Mouse (Mus musculus) right cerebral cortex, postnatal 25 days (tissue): Measurements from ENCODE around the gene Gm43302.
"Not testable (repeated sequence)": the region's sequence is repeated elsewhere in the genome, so short reads cannot be mapped to it uniquely, and the experiment has no call there.

Source experiments
- DNase-seq: peaks from one replicate; pipeline ENCODE4 v3.0.0; 2022

Gene Gm43302

GRCm38 (mm10) chr5:105293226-105294165, at the start of gene Gm43302, which contains the start of gene Gbp6:
Gene Gm43302 (minus strand): TSS chr5:105293695.
Gene Gbp6 (minus strand): TSS chr5:105293698.
- not testable (repeated sequence) for DNase-seq

GRCm38 (mm10) chr5:105341281-105341680, 47.8 kb upstream of the Gm43302 start:
- DNase-seq, result no peak

GRCm38 (mm10) chr5:105322543-105322942, 29.0 kb upstream of the Gm43302 start:
- no peak for DNase-seq

GRCm38 (mm10) chr5:105310941-105311340, 17.4 kb upstream of the Gm43302 start:
- DNase-seq, result no peak

GRCm38 (mm10) chr5:105309148-105309547, 15.7 kb upstream of the Gm43302 start:
- DNase-seq, result not testable (repeated sequence)

GRCm38 (mm10) chr5:105306946-105307345, 13.5 kb upstream of the Gm43302 start:
- not testable (repeated sequence) for DNase-seq

- DNase-seq, result no peak
Measured at GRCm38 (mm10) chr5:105306159-105306581, 12.7 kb upstream of the Gm43302 start.

GRCm38 (mm10) chr5:105305671-105306070, 12.2 kb upstream of the Gm43302 start:
- DNase-seq, result not testable (repeated sequence)

- DNase-seq, result no peak
Measured at GRCm38 (mm10) chr5:105301963-105302362, 8.5 kb upstream of the Gm43302 start.

- DNase-seq, result no peak
Measured at GRCm38 (mm10) chr5:105301531-105301930, 8.0 kb upstream of the Gm43302 start.

- no peak for DNase-seq
Measured at GRCm38 (mm10) chr5:105295746-105296145, 2.3 kb upstream of the Gm43302 start.

- DNase-seq, result no peak
Measured at GRCm38 (mm10) chr5:105292492-105292891, 1.0 kb downstream of the Gm43302 start.

- not testable (repeated sequence) for DNase-seq
Measured at GRCm38 (mm10) chr5:105290921-105291320, 2.6 kb downstream of the Gm43302 start.

- DNase-seq, result not testable (repeated sequence)
Measured at GRCm38 (mm10) chr5:105260673-105261072, 32.8 kb downstream of the Gm43302 start.

GRCm38 (mm10) chr5:105252491-105252890, 41.0 kb downstream of the Gm43302 start:
- no peak for DNase-seq

GRCm38 (mm10) chr5:105244741-105245140, 48.8 kb downstream of the Gm43302 start:
- not testable (repeated sequence) for DNase-seq

- not testable (repeated sequence) for DNase-seq
Measured at GRCm38 (mm10) chr5:105240982-105241381, 52.5 kb downstream of the Gm43302 start.

- DNase-seq, result not testable (repeated sequence)
Measured at GRCm38 (mm10) chr5:105239483-105240047, 53.9 kb downstream of the Gm43302 start, which contains the start of gene Gbp10. Gene Gbp10 (minus strand): TSS chr5:105239533.

- not testable (repeated sequence) for DNase-seq
Measured at GRCm38 (mm10) chr5:105238402-105238801, 55.1 kb downstream of the Gm43302 start.

GRCm38 (mm10) chr5:105236040-105236439, 57.5 kb downstream of the Gm43302 start:
- DNase-seq, result not testable (repeated sequence)

- DNase-seq, result not testable (repeated sequence)
Measured at GRCm38 (mm10) chr5:105208957-105209356, 84.5 kb downstream of the Gm43302 start.

GRCm38 (mm10) chr5:105200791-105201355, 92.6 kb downstream of the Gm43302 start:
- DNase-seq, result not testable (repeated sequence)

GRCm38 (mm10) chr5:105199149-105199548, 94.3 kb downstream of the Gm43302 start:
- DNase-seq, result not testable (repeated sequence)
